Mouse (Mus musculus) lung, embryonic 14.5 days (tissue): ENCODE results near the gene Tpp2. TPM values are rescaled to one million over a fixed set of nuclear protein-coding genes. Genes with fewer than 3 reads are reported as not detected.

Experiments used
- ATAC-seq: fragments of 200-750 bp; cut with Nextera tagmentation; 2 replicates; pipeline ENCODE4 v1.8.0; 2017; ENCODE audit warnings: mild to moderate bottlenecking, moderate TSS enrichment, moderate library complexity; ENCODE audit not compliant: insufficient read depth
- DNase-seq: peaks from one replicate; pipeline ENCODE4 v3.0.0-alpha.2; 2015
- H3K27ac ChIP-seq: fragments of 300-500 bp; sonication (generic); 2 replicates; pipeline ENCODE4 v1.5.1; 2014; ENCODE audit warnings: low read depth, mild to moderate bottlenecking, moderate library complexity
- H3K27me3 ChIP-seq: fragments of 300-500 bp; sonication (generic); 2 replicates; pipeline ENCODE4 v1.6.1; 2014; ENCODE audit warnings: low read length, control low read depth; ENCODE audit not compliant: insufficient read depth
- H3K36me3 ChIP-seq: fragments of 300-500 bp; sonication (generic); 2 replicates; pipeline ENCODE4 v1.6.1; 2014; ENCODE audit warnings: control low read depth; ENCODE audit not compliant: insufficient read depth
- H3K4me1 ChIP-seq: fragments of 300-500 bp; sonication (generic); 2 replicates; pipeline ENCODE4 v1.6.1; 2014; ENCODE audit warnings: antibody characterized with exemption, control low read depth; ENCODE audit not compliant: insufficient read depth
- H3K4me2 ChIP-seq: fragments of 300-500 bp; sonication (generic); 2 replicates; pipeline ENCODE4 v1.6.1; 2014; ENCODE audit warnings: mild to moderate bottlenecking
- H3K4me3 ChIP-seq: fragments of 300-500 bp; sonication (generic); 2 replicates; pipeline ENCODE4 v1.5.1; 2014; ENCODE audit warnings: low read depth, low read length
- H3K9ac ChIP-seq: fragments of 300-500 bp; sonication (generic); 2 replicates; pipeline ENCODE4 v1.6.1; 2014
- H3K9me3 ChIP-seq: fragments of 300-500 bp; sonication (generic); 2 replicates; pipeline ENCODE4 v1.6.1; 2016; ENCODE audit warnings: low read depth, low read length, control low read depth
- CTCF ChIP-seq: IDR thresholded peaks from 2 replicates; pipeline ENCODE4 v1.5.1; 2016; ENCODE audit warnings: antibody characterized with exemption, low read depth
- WGBS: fragments of 180-500 bp; shearing (Covaris S2); extraction: QIAGEN DNeasy Blood & Tissue Kit; methylation state at CpG from one replicate; pipeline ENCODE4 v1.1.7; 2014; 5-methylcytosine and 5-hydroxymethylcytosine counted together
- microRNA-seq: library from miRNA; unstranded; fragments of <30 nt; microRNA quantifications from one replicate; pipeline ENCODE4, GENCODE M21; 2016; ENCODE audit warnings: borderline number of aligned reads
- polyA plus RNA-seq: library from polyadenylated mRNA; unstranded; fragments of >200 nt; fragmentation: Nextera tagmentation; extraction: Ambion mirVana; gene quantifications from 2 replicates; pipeline ENCODE4 v1.2.1, GENCODE M21; 2014

Gene Tpp2
- polyA plus RNA-seq, 1 experiment from 2014 or later, result 69.5 TPM

GRCm38 (mm10) chr1:44046556-44046955, 113.1 kb downstream of the Tpp2 start:
- no peak for TF ChIP-seq CTCF
- no peak overlapping the region for H3K4me3 ChIP-seq
- no peaks in the 10 kb centered on the region for H3K9me3 ChIP-seq
- no peak overlapping the region for H3K27ac ChIP-seq
- no peaks in the 10 kb centered on the region for H3K4me1 ChIP-seq
- peak; percentile 46 for DNase-seq
- ATAC-seq, result 0 out of 2 replicates have a peak, but pooled peaks have one; percentile 21
- H3K4me2 ChIP-seq, result no peak overlapping the region
- no peaks in the 10 kb centered on the region for H3K27me3 ChIP-seq
- H3K36me3 ChIP-seq, result no peaks in the 10 kb centered on the region
- no peak overlapping the region for H3K9ac ChIP-seq
- WGBS, result 48% methylated on average over 2 of the region's 2 CpGs

Small RNAs within 50 kb of the gene (microRNA-seq; reads per million reads assigned to microRNA genes)
- gene Gm24180, result not detected

Other genes with a start within 250 kb of the Tpp2 start
- 15.7 and 17.4 TPM in 2 replicates for gene 1500015O10Rik, start 203.0 kb upstream of the Tpp2 start, polyA plus RNA-seq
- gene Uxs1, start 105.8 kb upstream of the Tpp2 start, polyA plus RNA-seq, result 32.3 and 32.4 TPM in 2 replicates
- 0.49 and 0.57 TPM in 2 replicates for gene Mettl21c, start 86.4 kb downstream of the Tpp2 start, polyA plus RNA-seq
- gene Gm8251, start 128.3 kb downstream of the Tpp2 start, polyA plus RNA-seq, result 0.14 and 0.15 TPM in 2 replicates
- gene Tex30, start 168.8 kb downstream of the Tpp2 start, polyA plus RNA-seq, result 93.6 and 96.0 TPM in 2 replicates
- gene Kdelc1, start 185.2 kb downstream of the Tpp2 start, polyA plus RNA-seq, result 71.2 and 73.7 TPM in 2 replicates
- 18.9 and 21.1 TPM in 2 replicates for gene Bivm, start 185.3 kb downstream of the Tpp2 start, polyA plus RNA-seq
- 23.6 and 24.6 TPM in 2 replicates for gene Ercc5, start 214.1 kb downstream of the Tpp2 start, polyA plus RNA-seq